Mouse (Mus musculus): ENCODE measurements around the gene Ugt1a2. TPM values are rescaled to one million over a fixed set of nuclear protein-coding genes. Genes with fewer than 3 reads are reported as not detected.
A peak's percentile ranks its signal among the peaks of the same experiment; 100 is the strongest.
"Not testable (repeated sequence)": the region's sequence is repeated elsewhere in the genome, so short reads cannot be mapped to it uniquely, and the experiment has no call there.

Ugt1a2 gene
- total RNA-seq, 1 experiment from 2014 or later, result not detected

DNA sequence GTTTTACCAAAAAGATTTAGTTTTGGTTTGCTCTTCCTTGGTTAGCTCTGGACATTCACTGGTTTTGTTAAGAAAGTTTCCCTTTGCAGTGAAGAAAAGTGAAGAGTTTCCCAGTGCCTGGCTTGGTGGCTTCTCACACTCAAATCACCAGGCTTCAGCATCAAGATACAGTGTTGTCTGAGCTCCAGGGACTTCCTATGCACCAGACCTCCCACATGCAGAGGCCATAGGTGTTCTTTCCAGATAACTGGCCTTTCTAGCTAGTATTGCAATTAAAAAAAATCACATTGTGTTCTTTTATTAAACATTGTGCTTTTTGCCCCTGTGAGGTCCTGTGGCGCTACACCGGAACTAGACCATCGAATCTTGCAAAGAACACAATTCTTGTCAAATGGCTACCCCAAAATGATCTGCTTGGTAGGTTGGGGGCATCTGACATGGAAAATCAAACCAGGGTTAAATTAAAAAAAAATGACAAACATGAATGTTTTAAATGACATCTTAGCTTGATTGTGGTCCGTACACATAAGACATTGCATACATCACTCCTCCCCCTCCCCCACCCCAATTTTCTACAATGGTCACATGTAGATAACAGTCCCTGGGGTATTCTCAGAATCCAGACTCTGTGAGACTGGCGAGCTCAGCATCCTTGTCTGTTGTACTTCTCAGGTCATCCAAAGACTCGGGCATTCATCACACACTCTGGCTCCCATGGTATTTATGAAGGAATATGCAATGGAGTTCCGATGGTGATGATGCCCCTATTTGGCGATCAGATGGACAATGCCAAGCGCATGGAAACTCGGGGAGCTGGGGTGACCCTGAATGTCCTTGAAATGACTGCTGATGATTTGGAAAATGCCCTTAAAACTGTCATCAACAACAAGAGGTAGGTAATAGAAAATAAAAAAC is 15.3 kb downstream of the Ugt1a2 start:
- no peak for ATAC-seq (replicated peaks in 1 of 2; ENCODE audit: insufficient read depth in 1 of 2, low FRiP score in 2 of 2, low TSS enrichment in 1 of 2, low read depth in 1 of 2, poor library complexity in 2 of 2, severe bottlenecking in 2 of 2)

DNA sequence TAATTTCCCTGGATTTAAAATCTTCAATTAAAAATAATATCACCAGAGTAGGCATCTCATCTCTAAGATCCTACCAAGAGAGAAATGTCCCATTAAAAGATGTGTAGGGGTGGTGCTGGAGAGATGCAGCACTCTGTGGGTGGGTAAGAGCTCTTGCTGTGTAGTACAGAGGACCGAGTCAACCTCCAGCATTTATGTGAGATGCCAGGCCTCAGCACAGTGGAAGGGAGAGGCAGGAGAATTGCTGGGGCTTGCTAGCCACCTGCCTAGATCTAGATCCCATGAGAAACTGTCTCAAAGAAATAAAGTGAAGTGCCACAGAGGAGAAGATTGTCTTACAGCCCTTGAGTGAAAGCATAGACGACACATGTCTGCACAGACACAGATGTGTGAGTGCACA is 16.1 kb downstream of the Ugt1a2 start:
- ATAC-seq (replicated peaks in 1 of 2; ENCODE audit: insufficient read depth in 1 of 2, low FRiP score in 2 of 2, low TSS enrichment in 1 of 2, low read depth in 1 of 2, poor library complexity in 2 of 2, severe bottlenecking in 2 of 2), result no peak

DNA sequence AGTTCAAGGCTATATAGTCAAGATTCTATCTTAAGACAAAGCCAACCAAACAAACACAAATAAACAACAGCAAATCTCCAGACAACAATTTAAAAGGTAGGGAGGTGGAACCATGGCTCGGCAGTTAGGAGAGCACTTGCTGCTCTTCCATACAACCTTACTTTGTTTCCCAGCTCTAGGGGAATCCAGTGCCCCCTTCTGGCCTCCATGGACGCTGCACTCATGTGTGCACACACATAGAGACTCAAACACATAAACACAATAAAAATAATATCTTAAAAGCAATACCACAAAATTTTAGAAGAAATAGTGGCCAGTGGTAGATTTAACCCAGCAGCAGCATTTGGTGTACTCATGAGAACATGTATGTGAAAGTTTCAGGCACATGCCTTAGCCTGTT is 16.7 kb downstream of the Ugt1a2 start:
- ATAC-seq (replicated peaks in 1 of 2; ENCODE audit: insufficient read depth in 1 of 2, low FRiP score in 2 of 2, low TSS enrichment in 1 of 2, low read depth in 1 of 2, poor library complexity in 2 of 2, severe bottlenecking in 2 of 2), result no peak

DNA sequence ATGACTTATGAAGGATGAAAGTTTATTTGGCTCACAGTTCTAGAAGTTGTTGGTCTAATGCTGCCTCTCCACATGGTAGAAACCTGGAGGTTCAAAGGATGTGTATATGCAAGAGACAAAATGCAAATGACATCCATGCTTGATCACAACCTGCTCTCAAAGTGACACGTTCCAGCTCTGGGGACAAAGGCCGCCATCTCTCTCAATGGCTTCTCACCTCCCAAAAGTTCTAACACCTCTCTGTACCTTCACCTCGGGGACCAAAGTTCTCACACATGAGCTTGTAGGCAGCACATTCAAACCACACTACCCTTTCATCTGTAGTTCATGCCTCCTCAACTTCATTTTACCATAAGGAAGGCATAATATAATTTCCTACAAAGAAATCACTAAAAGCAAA is 17.2 kb downstream of the Ugt1a2 start:
- ATAC-seq (replicated peaks in 1 of 2; ENCODE audit: insufficient read depth in 1 of 2, low FRiP score in 2 of 2, low TSS enrichment in 1 of 2, low read depth in 1 of 2, poor library complexity in 2 of 2, severe bottlenecking in 2 of 2), result no peak

DNA sequence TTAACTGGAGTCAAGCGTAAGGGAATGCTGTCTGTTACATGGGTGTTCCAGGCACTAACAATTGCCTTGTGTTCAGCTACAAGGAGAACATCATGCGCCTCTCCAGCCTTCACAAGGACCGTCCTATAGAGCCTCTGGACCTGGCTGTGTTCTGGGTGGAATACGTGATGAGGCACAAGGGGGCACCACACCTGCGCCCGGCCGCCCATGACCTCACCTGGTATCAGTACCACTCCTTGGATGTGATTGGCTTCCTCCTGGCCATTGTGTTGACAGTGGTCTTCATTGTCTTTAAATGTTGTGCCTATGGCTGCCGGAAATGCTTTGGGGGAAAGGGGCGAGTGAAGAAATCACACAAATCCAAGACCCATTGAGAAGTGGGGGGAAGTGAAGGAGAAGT is 17.6 kb downstream of the Ugt1a2 start:
- ATAC-seq (replicated peaks in 1 of 2; ENCODE audit: insufficient read depth in 1 of 2, low FRiP score in 2 of 2, low TSS enrichment in 1 of 2, low read depth in 1 of 2, poor library complexity in 2 of 2, severe bottlenecking in 2 of 2), result no peak

DNA sequence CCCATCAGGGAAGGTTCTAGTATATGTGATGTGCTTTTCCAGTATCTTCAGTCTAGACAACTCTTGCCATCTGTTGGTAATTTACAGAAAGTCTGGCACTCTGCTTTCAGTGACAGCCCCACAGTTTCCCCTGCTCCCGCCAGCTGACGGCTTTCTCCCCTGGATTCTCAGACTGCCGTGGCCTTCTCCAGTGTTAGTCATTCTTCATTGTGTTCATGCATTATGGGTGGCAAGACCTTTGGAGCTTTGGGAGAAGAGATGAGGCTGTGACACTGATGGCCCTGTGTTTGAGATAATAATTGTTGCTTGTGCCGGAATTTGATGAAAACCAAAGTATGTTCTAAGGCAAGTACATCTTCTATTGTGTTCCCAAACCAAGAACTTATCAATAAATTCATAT is 18.2 kb downstream of the Ugt1a2 start:
- ATAC-seq (replicated peaks in 1 of 2; ENCODE audit: insufficient read depth in 1 of 2, low FRiP score in 2 of 2, low TSS enrichment in 1 of 2, low read depth in 1 of 2, poor library complexity in 2 of 2, severe bottlenecking in 2 of 2), result no peak

DNA sequence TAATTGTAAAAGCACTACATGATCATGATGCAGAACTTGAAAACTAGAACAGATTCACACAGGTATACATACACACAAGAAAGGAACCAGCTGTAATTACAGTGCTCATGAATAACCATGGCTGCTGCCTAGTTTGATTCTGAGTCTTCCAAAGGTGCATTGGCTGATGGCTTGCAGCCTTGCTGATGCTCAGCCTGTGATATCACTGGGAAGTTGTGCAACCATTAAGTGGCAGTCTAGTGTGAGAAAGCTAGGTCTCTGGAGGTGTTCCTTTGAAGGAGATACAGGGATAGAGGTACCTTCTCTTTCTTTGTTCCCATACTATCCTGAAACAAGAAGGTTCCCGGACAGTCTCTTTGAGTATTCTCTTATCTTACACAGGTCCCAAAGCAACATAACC is 18.7 kb downstream of the Ugt1a2 start:
- ATAC-seq (replicated peaks in 1 of 2; ENCODE audit: insufficient read depth in 1 of 2, low FRiP score in 2 of 2, low TSS enrichment in 1 of 2, low read depth in 1 of 2, poor library complexity in 2 of 2, severe bottlenecking in 2 of 2), result no peak

DNA sequence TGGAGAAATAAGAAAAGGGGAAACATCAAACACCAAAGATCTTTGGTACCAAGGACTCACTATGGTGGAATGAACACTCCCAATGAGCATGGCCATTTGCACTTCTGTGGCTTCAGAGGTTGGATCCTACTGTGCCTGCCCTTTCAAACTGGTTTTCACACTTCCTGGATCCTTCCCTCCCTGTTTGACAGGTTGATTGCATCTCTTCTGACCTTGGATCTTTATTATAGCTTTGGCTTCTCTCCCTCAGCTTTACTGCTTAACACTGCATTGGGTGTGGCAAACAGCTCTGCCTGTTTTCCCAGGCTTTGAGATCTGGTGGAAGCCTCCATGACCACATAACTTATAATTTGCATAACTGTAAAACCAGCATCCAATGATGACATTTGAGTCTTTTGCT is 19.9 kb downstream of the Ugt1a2 start:
- ATAC-seq (replicated peaks in 1 of 2; ENCODE audit: insufficient read depth in 1 of 2, low FRiP score in 2 of 2, low TSS enrichment in 1 of 2, low read depth in 1 of 2, poor library complexity in 2 of 2, severe bottlenecking in 2 of 2), result no peak

DNA sequence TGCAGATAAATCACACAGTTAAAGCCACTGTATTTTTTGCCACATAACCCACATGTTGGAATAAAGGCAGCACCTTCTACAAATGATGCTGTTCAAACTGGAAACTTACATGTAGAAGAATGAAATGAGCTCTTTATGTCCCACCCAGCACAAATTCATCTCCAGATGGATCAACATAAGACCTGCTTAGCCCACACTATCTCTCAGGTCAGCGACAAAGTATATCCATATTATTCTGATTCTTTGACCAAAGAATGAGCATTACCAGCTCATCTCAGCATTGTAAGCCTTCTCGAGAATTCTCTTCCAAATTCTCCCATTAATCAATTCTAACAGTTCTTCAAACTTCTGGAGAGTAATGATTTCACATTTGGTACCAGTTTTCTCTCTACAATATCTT is 21.8 kb downstream of the Ugt1a2 start:
- no peak for ATAC-seq (replicated peaks in 1 of 2; ENCODE audit: insufficient read depth in 1 of 2, low FRiP score in 2 of 2, low TSS enrichment in 1 of 2, low read depth in 1 of 2, poor library complexity in 2 of 2, severe bottlenecking in 2 of 2)

DNA sequence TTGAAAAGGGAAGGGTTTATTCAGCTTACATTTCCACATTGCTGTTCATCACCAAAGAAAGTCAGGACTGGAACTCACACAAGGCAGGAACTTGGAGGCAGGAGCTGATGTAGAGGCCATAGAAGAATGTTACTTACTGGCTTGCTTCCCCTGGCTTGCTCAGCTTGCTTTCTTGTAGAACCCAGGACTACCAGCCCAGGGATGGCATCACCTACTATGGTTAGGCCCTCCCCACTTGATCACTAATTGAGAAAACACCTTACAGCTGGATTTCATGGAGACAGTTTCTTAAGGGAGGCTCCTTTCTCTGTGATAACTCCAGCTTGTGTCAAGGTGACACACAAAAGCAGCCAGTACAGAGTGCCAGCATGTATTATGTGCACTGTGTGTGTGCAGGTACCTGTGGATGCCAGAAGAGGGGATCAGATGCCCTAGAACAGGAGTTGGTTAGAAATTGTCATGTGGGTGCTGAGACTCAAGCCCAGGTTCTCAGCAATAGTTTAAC is 22.7 kb downstream of the Ugt1a2 start:
- not testable (repeated sequence) for ATAC-seq (replicated peaks in 1 of 2; ENCODE audit: insufficient read depth in 1 of 2, low FRiP score in 2 of 2, low TSS enrichment in 1 of 2, low read depth in 1 of 2, poor library complexity in 2 of 2, severe bottlenecking in 2 of 2)

DNA sequence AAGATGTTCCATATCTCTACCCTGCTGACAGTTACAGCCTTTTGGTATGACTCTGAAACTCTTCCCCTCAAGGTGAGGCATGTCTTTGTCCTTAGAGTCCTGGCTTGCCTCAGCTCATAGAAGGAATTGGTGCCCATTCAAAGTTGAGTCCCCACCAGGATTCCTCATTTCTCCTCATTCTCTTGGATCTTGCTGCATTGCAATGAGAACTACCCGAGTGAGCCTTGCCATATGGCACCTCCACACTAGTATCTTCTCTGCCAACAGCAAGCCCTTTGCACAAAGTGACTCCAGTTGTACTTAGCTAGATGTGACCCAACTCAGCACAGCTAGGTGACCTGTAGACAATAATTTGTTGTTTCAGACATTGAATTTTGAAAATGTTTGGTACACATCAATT is 23.2 kb downstream of the Ugt1a2 start:
- no peak for ATAC-seq (replicated peaks in 1 of 2; ENCODE audit: insufficient read depth in 1 of 2, low FRiP score in 2 of 2, low TSS enrichment in 1 of 2, low read depth in 1 of 2, poor library complexity in 2 of 2, severe bottlenecking in 2 of 2)

DNA sequence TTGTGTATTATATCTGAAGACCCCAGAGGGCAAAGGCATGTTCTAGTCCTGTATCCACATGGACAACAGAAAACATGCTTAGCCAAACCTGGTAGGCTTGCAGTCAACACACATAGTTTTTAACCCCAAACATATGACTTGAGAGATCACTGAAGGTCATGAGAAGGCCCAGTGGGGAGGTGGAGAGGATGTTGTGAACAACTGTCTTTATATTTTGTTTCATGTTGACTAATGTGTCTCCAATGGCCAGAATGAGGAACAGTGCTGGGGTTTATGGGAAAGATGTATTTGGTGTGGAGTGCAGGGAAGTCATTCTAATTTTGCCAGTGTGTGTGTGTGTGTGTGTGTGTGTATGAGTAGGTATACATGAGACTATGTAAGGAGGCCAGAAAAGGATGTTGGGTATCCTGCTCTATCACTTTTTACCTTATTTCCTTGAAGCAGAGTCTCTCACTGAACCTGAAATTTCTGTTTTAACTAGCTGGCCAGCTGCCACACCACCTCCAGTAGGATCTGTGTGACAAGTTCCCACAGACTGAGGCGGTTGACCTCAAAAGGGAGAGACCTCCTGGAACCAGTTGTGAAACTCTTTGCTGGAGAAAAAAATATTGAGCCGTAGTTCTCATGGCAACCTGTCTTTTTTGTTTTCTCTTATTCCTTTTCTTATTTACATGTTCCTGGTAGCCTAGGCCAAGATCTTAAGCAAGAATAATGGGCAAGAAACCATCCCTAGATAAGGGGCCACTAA is 23.8 kb downstream of the Ugt1a2 start:
- ATAC-seq (replicated peaks in 1 of 2; ENCODE audit: insufficient read depth in 1 of 2, low FRiP score in 2 of 2, low TSS enrichment in 1 of 2, low read depth in 1 of 2, poor library complexity in 2 of 2, severe bottlenecking in 2 of 2), result no peak

DNA sequence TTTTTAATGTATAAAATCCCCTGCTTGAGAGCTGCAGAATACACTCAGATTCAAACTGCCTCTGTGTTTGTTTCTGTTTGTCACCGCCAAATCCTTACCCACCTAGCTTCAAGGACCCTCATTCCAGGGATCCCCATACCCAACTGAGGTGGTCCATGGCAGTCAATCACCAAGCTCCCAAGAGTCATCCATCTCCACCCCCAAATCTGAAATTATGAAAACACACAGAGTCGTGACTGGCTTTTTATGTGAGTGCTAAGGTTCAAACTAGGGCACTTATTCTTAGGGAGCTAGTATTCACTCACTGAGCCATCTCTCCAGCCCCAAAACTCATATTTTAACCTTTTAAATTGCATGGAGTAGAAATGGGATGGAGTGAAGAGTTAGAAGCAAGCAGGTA is 24.9 kb downstream of the Ugt1a2 start:
- ATAC-seq (replicated peaks in 1 of 2; ENCODE audit: insufficient read depth in 1 of 2, low FRiP score in 2 of 2, low TSS enrichment in 1 of 2, low read depth in 1 of 2, poor library complexity in 2 of 2, severe bottlenecking in 2 of 2), result not testable (repeated sequence)

DNA sequence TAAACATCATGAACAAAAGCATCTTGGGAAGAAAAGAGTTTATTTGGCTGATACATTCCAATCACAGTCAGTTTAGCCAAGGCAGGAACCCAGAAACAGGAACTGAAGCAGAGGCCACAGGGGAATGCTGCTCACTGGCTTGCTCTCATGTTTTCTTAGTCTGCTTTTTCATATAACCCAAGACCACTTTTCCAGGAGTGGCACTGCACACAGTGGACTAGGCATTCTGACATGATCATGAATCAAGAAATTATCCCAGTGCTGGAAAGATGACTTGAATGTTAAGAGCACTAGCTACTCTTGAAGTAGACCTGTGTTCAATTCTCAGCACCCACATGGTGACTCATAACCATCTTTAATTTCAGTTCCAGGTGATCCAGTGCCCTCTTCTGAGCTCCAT is 25.3 kb downstream of the Ugt1a2 start:
- ATAC-seq (replicated peaks in 1 of 2; ENCODE audit: insufficient read depth in 1 of 2, low FRiP score in 2 of 2, low TSS enrichment in 1 of 2, low read depth in 1 of 2, poor library complexity in 2 of 2, severe bottlenecking in 2 of 2), result no peak

DNA sequence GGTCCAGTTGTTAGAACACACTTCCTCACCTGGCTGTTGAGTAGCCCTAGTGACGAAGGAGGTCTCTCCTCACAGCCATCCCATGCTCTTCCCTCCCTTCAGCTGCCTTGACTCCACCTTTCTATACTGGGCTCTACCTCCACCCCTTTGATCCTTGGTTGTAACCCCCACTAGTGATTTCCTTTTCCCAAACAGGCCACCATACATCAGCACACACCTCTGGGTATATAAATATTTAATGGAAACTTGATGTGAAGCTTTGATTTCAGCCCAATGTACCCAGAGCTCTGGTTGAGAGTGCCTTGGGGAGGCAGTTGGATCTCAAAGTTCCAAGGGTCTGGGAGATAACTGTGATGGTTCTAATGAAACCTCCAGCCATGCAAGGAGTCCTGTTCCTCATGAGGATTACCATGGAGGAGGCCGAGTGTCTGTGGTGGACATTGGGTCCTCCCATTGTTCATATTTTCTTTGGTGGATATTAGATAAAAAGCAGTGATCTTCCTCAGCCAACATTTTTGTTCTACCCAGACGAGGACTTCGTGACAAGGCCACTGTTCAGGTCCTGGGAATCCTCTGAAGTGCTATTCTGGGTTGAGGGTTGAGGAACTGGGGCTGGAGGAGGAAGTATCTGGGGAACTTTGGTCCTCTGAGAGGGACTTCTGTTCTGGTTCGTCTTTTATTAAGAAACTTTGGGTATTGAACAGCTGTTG is 26.4 kb downstream of the Ugt1a2 start, which contains the start of gene Mroh2a:
Mroh2a (plus strand) TSS at position 317 of the 710 bp plus-strand sequence.
- ATAC-seq (replicated peaks in 1 of 2; ENCODE audit: insufficient read depth in 1 of 2, low FRiP score in 2 of 2, low TSS enrichment in 1 of 2, low read depth in 1 of 2, poor library complexity in 2 of 2, severe bottlenecking in 2 of 2), result peak; percentile 16 to 20; a peak in 2 of 4 replicates

DNA sequence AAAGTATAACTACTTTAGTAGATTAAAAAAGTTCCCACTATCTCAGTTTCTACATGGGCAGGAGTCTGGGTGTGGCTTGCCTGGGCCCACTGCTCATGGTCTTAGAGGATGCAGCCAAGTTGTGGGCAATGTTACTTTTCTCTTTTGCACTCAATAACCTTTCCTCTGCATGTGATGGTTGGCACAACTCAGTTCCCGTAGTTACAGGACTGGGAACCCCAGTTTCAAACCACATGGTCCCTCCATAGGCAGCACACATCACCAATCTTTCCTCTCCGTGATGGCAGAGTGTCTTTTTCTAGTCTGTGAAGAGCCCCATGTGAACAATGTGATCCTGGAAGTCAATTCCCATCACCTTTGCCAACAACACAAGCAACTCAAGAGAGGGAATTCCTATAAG is 27.1 kb downstream of the Ugt1a2 start:
- ATAC-seq (replicated peaks in 1 of 2; ENCODE audit: insufficient read depth in 1 of 2, low FRiP score in 2 of 2, low TSS enrichment in 1 of 2, low read depth in 1 of 2, poor library complexity in 2 of 2, severe bottlenecking in 2 of 2), result peak; percentile 0 to 5; a peak in 1 of 4 replicates

DNA sequence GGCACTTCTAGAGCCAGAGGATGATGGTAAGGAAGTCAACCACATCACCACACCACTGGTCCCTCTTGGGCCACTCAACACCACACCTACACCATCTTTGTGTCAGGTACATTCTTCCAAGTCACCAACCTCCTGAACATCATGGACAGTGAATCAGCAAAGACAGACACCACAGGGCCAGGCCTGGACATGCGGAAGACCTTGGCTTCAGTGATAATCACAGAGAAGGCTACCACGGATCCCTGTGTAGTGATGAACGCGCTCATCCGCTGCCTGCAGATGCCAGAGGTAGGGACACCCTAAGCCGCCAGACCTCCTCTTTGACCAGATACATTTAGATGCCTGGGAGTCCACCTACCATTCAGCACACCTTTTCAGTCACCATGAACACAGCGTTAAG is 27.7 kb downstream of the Ugt1a2 start:
- no peak for ATAC-seq (replicated peaks in 1 of 2; ENCODE audit: insufficient read depth in 1 of 2, low FRiP score in 2 of 2, low TSS enrichment in 1 of 2, low read depth in 1 of 2, poor library complexity in 2 of 2, severe bottlenecking in 2 of 2)

DNA sequence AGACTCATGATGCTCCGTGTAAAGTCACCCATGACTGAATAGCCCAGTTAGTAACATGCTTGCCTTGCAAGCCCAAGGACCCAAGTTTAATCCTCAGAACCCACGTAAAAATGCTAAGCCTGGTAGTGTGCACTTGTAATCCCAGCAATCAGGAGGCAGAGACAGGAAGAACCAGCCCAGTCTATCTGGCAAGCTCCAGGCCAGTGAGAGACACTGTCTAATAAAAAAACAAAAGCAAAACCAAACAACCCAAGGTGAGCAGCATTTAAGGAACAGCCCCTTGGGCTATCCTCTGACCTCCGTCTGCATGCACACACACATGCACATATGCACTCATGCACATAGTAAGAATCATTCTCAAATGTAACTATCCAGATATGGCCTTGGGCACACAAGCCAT is 29.2 kb downstream of the Ugt1a2 start:
- ATAC-seq (replicated peaks in 1 of 2; ENCODE audit: insufficient read depth in 1 of 2, low FRiP score in 2 of 2, low TSS enrichment in 1 of 2, low read depth in 1 of 2, poor library complexity in 2 of 2, severe bottlenecking in 2 of 2), result no peak

Measured in hematopoietic stem cell, adult 5-6 weeks (primary cell).